Mouse (Mus musculus): ENCODE measurements at regions not wholly inside any gene's neighbourhood (a gene's known extent, or its start where the extent isn't known, plus 50 kb on each side); places are given as distances from the start of the nearest gene placed in this dataset.

- TF ChIP-seq POLR2A (IDR thresholded peaks at IDR 0.05; ENCODE audit: low read depth, low read length), result no peak
- TF ChIP-seq CTCF (conservative IDR thresholded peaks at IDR 0.05; ENCODE audit: insufficient read depth, insufficient read length, low read depth, low read length), result no peak
Measured at GRCm38 (mm10) chr17:3249320-3249719, 77.1 kb upstream of the Tiam2 start.
